Mouse (Mus musculus) liver, embryonic 14.5 days (tissue): ENCODE results near the gene Foxn3. TPM values are rescaled to one million over a fixed set of nuclear protein-coding genes. Genes with fewer than 3 reads are reported as not detected.

Source experiments
- ATAC-seq: fragments of 200-750 bp; cut with Nextera tagmentation; 2 replicates; pipeline ENCODE4 v1.8.0; 2017; ENCODE audit warnings: moderate number of reproducible peaks, mild to moderate bottlenecking, moderate library complexity; ENCODE audit not compliant: insufficient read depth
- DNase-seq, 3 experiments: peaks; one replicate each; pipeline ENCODE4 v3.0.0-alpha.2; 2012 to 2013; ENCODE audit warnings: low read depth in 3 of 3, low spot score in 3 of 3
- H3K27ac ChIP-seq: fragments of 300-500 bp; sonication (generic); 2 replicates; pipeline ENCODE4 v1.5.1; 2014; ENCODE audit warnings: moderate library complexity, mild to moderate bottlenecking, control low read depth, inconsistent platforms
- H3K27me3 ChIP-seq: fragments of 300-500 bp; sonication (generic); 2 replicates; pipeline ENCODE4 v1.6.1; 2014; ENCODE audit warnings: mild to moderate bottlenecking, low read length, moderate library complexity; ENCODE audit not compliant: control insufficient read depth, insufficient read depth
- H3K36me3 ChIP-seq: fragments of 300-500 bp; sonication (generic); replicated peaks from 2 replicates; pipeline ENCODE4 v1.6.1; 2014; ENCODE audit warnings: low read depth; ENCODE audit not compliant: control insufficient read depth, insufficient read depth
- H3K4me1 ChIP-seq, 2 experiments: fragments of 200-500 bp in 1 of 2; fragments of 300-500 bp in 1 of 2; sonication (generic) in 1 of 2; replicated peaks; 2 replicates each; pipeline ENCODE4 v1.6.1; 2012 to 2014; ENCODE audit warnings: antibody characterized with exemption in 1 of 2, inconsistent platforms in 1 of 2, low read length in 1 of 2; ENCODE audit not compliant: control insufficient read depth in 2 of 2, insufficient read depth in 2 of 2
- H3K4me2 ChIP-seq: fragments of 300-500 bp; sonication (generic); 2 replicates; pipeline ENCODE4 v1.6.1; 2014; ENCODE audit warnings: low read depth, mild to moderate bottlenecking, control low read depth, moderate library complexity
- H3K4me3 ChIP-seq, 2 experiments: fragments of 200-500 bp in 1 of 2; fragments of 300-500 bp in 1 of 2; sonication (generic) in 1 of 2; 2 replicates each; pipeline ENCODE4 v1.5.1; 2012 to 2014; ENCODE audit warnings: low read depth in 2 of 2, low read length in 2 of 2, mild to moderate bottlenecking in 2 of 2, control low read depth in 1 of 2, inconsistent platforms in 1 of 2, moderate library complexity in 1 of 2; ENCODE audit not compliant: insufficient read depth in 1 of 2
- H3K9ac ChIP-seq: fragments of 300-500 bp; sonication (generic); replicated peaks from 2 replicates; pipeline ENCODE4 v1.6.1; 2014; ENCODE audit warnings: mild to moderate bottlenecking, control low read depth, moderate library complexity
- H3K9me3 ChIP-seq: fragments of 300-500 bp; sonication (generic); 2 replicates; pipeline ENCODE4 v1.6.1; 2016; ENCODE audit warnings: low read length, mixed read lengths; ENCODE audit not compliant: control insufficient read depth
- CTCF ChIP-seq: IDR thresholded peaks from 2 replicates; pipeline ENCODE4 v1.5.1; 2016; ENCODE audit warnings: antibody characterized with exemption, low read depth, control low read depth
- EP300 ChIP-seq: IDR thresholded peaks from 2 replicates; pipeline ENCODE4 v1.6.1; 2016; ENCODE audit warnings: antibody characterized with exemption, low read depth
- WGBS: fragments of 180-500 bp; shearing (Covaris S2); extraction: QIAGEN DNeasy Blood & Tissue Kit; methylation state at CpG from one replicate; pipeline ENCODE4 v1.1.7; 2014; ENCODE audit not compliant: insufficient replicate concordance; 5-methylcytosine and 5-hydroxymethylcytosine counted together
- polyA plus RNA-seq, 2 experiments: library from polyadenylated mRNA; depleted of rRNA in 1 of 2; stranded (reverse) in 1 of 2; unstranded in 1 of 2; fragments of >200 nt; fragmentation: Nextera tagmentation in 1 of 2; extraction: Ambion mirVana in 1 of 2; gene quantifications; 2 replicates each; pipeline versions ENCODE4 v1.2.1 to v1.2.3; 2012 to 2014

Gene Foxn3
- polyA plus RNA-seq, 2 experiments, result 2.7 to 13.6 TPM

DNA sequence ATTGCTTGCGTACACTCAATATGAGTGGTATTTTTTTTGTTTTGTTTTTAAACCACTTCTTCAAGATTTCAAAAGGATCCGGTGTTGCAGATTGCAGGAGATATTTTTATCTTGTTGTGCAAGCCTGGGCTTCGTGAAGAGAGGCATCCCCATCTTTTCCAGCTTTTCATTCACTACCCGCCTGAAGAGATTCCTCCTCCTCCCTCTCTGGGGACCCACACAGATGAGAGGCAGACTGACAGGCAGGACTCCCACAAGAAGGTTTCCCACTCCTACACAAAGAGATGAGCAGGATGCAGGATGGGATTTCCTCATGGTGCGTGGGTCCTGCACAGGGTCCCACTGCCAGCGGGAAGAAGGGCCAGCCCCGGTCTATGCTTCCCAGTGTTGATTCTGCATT is 92.0 kb downstream of the Foxn3 start:
- no peak for DNase-seq
- WGBS, result 70% methylated on average over 7 of the region's 7 CpGs
- H3K4me3 ChIP-seq, result no peak overlapping the region
- no peak overlapping the region for H3K27ac ChIP-seq
- ATAC-seq, result no peak
- no peak overlapping the region for H3K4me2 ChIP-seq
- no peaks in the 10 kb centered on the region for H3K27me3 ChIP-seq
- H3K9ac ChIP-seq, result no peak overlapping the region
- TF ChIP-seq CTCF (no peak), EP300 (no peak)
- H3K4me1 ChIP-seq, result peaks cover 0 to 10% of the 10 kb centered on the region in 2 experiments; a peak in 2 of 4 replicates
- no peaks in the 10 kb centered on the region for H3K9me3 ChIP-seq
- no peaks in the 10 kb centered on the region for H3K36me3 ChIP-seq

DNA sequence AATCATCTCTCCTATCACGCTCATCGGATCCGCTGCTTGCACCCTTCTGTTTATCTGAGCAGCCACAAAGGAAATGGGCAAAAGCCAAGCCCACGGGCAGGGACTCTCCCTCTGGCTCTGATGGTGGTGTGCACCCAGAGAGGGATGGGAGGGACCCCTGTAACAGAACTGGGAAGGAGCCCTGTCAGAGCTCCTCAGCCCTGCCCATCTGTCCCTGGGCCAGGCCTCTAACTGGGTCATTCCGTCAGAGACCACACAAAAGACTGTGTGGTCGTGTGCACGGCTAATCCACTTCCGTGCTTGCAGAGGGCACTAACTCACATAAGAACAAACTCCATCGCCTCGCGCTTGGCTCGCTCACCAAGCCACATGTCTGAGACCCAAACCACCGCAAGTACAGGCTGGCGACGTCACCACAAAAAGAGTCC is 95.5 kb downstream of the Foxn3 start:
- Histone ChIP-seq H3K9ac (no peak overlapping the region), H3K27me3 (no peaks in the 10 kb centered on the region), H3K4me2 (peak overlapping the region; percentile 37), H3K27ac (no peak overlapping the region), H3K4me1 (peaks cover 0 to 10% of the 10 kb centered on the region in 2 experiments; a peak in 2 of 4 replicates), H3K4me3 (peak overlapping the region in 1 of 2 experiments; percentile 14; a peak in 1 of 4 replicates), H3K36me3 (no peaks in the 10 kb centered on the region), H3K9me3 (no peaks in the 10 kb centered on the region)
- WGBS, result 14% methylated on average over 15 of the region's 15 CpGs
- ATAC-seq (peak; percentile 55), DNase-seq (peak in 1 of 3 experiments; percentile 10)
- no peak for TF ChIP-seq EP300
- no peak for TF ChIP-seq CTCF

DNA sequence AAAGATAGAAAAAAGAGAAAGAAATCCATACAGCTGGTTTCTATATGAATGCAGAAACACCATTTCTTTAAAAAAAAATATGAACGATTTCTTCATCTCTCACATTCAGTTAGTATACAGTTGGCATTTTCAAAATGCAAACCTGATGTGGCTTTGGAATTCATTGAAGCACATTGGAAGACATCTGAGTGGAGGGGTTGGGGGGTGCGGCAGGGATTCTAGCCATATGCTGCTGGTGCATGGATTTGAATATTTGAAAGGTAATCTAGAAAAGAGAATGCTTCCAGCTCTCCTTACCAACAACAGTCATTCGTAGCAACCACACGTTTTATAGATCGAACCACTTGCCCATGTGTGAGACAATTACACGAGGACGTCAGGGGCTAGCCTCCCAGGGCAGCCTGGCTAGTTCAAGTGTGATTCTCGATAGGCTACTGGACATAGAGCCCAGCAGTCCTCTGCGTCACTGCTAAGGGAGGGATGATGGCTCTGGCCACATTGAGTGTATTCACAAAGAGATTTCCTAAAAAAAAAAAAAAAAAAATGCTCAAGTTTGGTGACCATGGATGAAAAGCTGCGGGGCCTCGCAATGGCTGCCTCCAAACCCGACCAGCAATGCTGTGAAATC is 96.0 kb downstream of the Foxn3 start:
- H3K4me1 ChIP-seq, result peaks cover 0 to 10% of the 10 kb centered on the region in 2 experiments; a peak in 2 of 4 replicates
- H3K36me3 ChIP-seq, result no peaks in the 10 kb centered on the region
- no peak overlapping the region; a peak in 1 of 4 replicates for H3K4me3 ChIP-seq
- H3K27me3 ChIP-seq, result no peaks in the 10 kb centered on the region
- 47% methylated on average over 12 of the region's 12 CpGs for WGBS
- H3K27ac ChIP-seq, result no peak overlapping the region
- DNase-seq (no peak), ATAC-seq (0 out of 2 replicates have a peak, but pooled peaks have one; percentile 18)
- H3K9ac ChIP-seq, result no peak overlapping the region
- peak overlapping the region; percentile 37 for H3K4me2 ChIP-seq
- H3K9me3 ChIP-seq, result no peaks in the 10 kb centered on the region
- TF ChIP-seq CTCF, result no peak
- no peak for TF ChIP-seq EP300

DNA sequence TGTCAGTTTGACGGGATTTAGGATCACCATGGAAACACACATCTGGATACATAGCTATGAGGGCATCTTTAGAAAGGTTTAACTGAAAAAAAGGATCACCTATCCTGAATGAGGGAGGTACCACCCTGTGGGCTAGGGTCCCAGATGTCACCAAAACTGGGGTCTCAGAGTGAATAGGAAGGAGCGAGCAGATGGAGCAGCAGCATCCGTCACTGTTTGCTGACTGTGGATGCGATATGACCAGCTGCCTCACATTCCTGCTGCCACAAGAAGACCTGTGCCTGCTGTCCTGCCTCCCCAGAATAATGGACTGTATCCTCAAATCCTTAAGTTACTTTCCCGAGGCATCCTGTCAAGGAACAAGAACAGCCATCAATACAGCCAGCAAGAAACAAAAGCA is 97.0 kb downstream of the Foxn3 start:
- H3K4me1 ChIP-seq, result peaks cover 0 to 10% of the 10 kb centered on the region in 2 experiments; a peak in 2 of 4 replicates
- no peak overlapping the region for H3K4me3 ChIP-seq
- H3K4me2 ChIP-seq, result no peak overlapping the region
- no peaks in the 10 kb centered on the region for H3K9me3 ChIP-seq
- no peaks in the 10 kb centered on the region for H3K36me3 ChIP-seq
- H3K9ac ChIP-seq, result no peak overlapping the region
- DNase-seq, result no peak
- no peak for ATAC-seq
- 79% methylated on average over 5 of the region's 5 CpGs for WGBS
- TF ChIP-seq CTCF, result no peak
- no peak for TF ChIP-seq EP300
- no peaks in the 10 kb centered on the region for H3K27me3 ChIP-seq
- no peak overlapping the region for H3K27ac ChIP-seq

DNA sequence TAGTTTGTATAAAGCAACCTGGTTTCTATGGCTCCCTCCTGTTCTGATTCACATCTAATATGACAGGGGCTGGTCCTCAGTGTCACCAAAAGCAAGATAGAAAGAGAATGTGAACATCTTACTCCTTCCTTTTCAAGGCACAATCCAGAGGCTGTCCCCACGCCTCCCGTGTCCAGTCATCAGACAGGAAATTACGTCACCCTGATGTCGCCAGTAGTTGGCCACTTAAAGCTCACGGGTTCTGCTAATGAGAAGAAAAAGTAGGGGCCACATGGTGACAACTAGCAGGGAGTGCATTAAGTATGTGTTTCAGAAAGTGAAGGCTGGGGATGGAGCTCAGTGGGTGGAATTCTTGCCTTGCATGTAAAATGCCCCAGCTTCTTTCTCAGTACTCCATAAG is 99.1 kb downstream of the Foxn3 start:
- DNase-seq (no peak), ATAC-seq (no peak)
- Histone ChIP-seq H3K4me3 (no peak overlapping the region), H3K9ac (no peak overlapping the region), H3K4me1 (peaks cover 0 to 10% of the 10 kb centered on the region in 2 experiments; a peak in 2 of 4 replicates), H3K9me3 (no peaks in the 10 kb centered on the region), H3K4me2 (no peak overlapping the region), H3K27ac (no peak overlapping the region), H3K27me3 (no peaks in the 10 kb centered on the region), H3K36me3 (no peaks in the 10 kb centered on the region)
- TF ChIP-seq EP300 (no peak), CTCF (no peak)
- 46% methylated on average over 5 of the region's 5 CpGs for WGBS
